Mouse (Mus musculus): ENCODE measurements around the gene Dglucy.

DNA sequence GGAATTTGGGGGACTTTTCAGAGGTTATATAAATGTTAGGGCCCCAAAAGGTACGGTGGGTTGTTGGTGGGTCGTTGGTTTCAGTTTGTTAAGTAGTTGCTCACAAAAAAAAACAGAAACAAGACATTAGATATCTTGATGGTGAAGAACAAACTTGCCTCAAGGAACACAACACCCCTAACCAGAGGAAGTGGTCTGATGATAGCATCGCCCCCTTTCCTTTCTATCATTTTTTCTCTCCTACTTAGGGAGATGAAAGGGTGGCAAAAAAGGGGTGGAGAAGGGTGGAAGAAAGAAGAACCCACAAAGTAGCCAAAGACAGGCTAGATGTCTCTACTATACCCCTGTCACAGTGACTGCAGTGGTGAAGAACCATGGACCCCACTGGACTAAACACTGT lies 111.7 kb downstream of the Dglucy start:
- TF ChIP-seq CTCF (conservative IDR thresholded peaks at IDR 0.05; ENCODE audit: low read length) (no peak), POU5F1 (IDR thresholded peaks at IDR 0.05; ENCODE audit: borderline replicate concordance, low read length) (no peak)
